Mouse (Mus musculus): ENCODE measurements around the gene Asap2.

DNA sequence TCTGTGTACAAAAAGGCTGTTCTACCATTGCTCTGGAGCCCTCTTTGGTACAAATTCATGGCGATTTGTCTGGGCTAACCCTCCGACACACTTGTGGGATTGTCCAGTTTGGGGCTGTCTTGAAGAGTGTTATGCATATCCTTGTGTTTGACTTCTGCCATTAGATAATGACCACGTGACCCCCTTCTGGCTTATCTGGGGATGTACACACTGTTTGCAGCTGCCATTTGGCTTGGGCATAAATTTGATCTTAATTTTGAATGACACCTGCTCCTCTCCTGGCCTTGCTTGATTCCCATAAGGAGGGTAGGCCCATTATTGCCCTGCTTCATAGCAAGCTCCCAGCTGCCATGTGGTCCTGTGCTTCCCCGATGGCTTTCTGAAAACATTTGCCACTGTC lies 171.6 kb downstream of the Asap2 start:
- TF ChIP-seq CTCF (IDR thresholded peaks at IDR 0.05; ENCODE audit: control insufficient read depth, insufficient read depth, insufficient read length) = no peak
- TF ChIP-seq MAX (IDR thresholded peaks at IDR 0.05) = no peak
- no peak for TF ChIP-seq FOSL1 (IDR thresholded peaks at IDR 0.05; ENCODE audit: insufficient read depth, low read length, poor library complexity, severe bottlenecking)

Data from C2C12 (cell line).